Mouse (Mus musculus) lung, embryonic 16.5 days (tissue): ENCODE measurements around the gene Prkcb. TPM values are rescaled to one million over a fixed set of nuclear protein-coding genes. Genes with fewer than 3 reads are reported as not detected.

Experiments
- ATAC-seq: fragments of 200-750 bp; cut with Nextera tagmentation; 2 replicates; pipeline ENCODE4 v1.8.0; 2017; ENCODE audit warnings: low read depth, mild to moderate bottlenecking, moderate library complexity
- H3K27ac ChIP-seq: fragments of 300-500 bp; sonication (generic); 2 replicates; pipeline ENCODE4 v1.5.1; 2014; ENCODE audit warnings: mild to moderate bottlenecking, control low read depth, low read length
- H3K27me3 ChIP-seq: fragments of 300-500 bp; sonication (generic); 2 replicates; pipeline ENCODE4 v1.6.1; 2014; ENCODE audit warnings: low read depth, low read length, mixed read lengths; ENCODE audit not compliant: control insufficient read depth, insufficient read depth
- H3K36me3 ChIP-seq: fragments of 300-500 bp; sonication (generic); 2 replicates; pipeline ENCODE4 v1.6.1; 2014; ENCODE audit warnings: low read length; ENCODE audit not compliant: control insufficient read depth, insufficient read depth
- H3K4me1 ChIP-seq: fragments of 300-500 bp; sonication (generic); replicated peaks from 2 replicates; pipeline ENCODE4 v1.6.1; 2014; ENCODE audit warnings: low read length, mixed read lengths; ENCODE audit not compliant: control insufficient read depth, insufficient read depth
- H3K4me2 ChIP-seq: fragments of 300-500 bp; sonication (generic); 2 replicates; pipeline ENCODE4 v1.6.1; 2014; ENCODE audit warnings: low read depth, low read length, control low read depth
- H3K4me3 ChIP-seq: fragments of 300-500 bp; sonication (generic); 2 replicates; pipeline ENCODE4 v1.5.1; 2014; ENCODE audit warnings: mild to moderate bottlenecking, low read length, control low read depth
- H3K9ac ChIP-seq: fragments of 300-500 bp; sonication (generic); 2 replicates; pipeline ENCODE4 v1.6.1; 2014; ENCODE audit warnings: low read length, control low read depth
- H3K9me3 ChIP-seq: fragments of 300-500 bp; sonication (generic); 2 replicates; pipeline ENCODE4 v1.6.1; 2016; ENCODE audit warnings: low read length; ENCODE audit not compliant: control insufficient read depth
- WGBS: fragments of 180-500 bp; shearing (Covaris S2); extraction: QIAGEN DNeasy Blood & Tissue Kit; methylation state at CpG from one replicate; pipeline ENCODE4 v1.1.7; 2014; 5-methylcytosine and 5-hydroxymethylcytosine counted together
- polyA plus RNA-seq: library from polyadenylated mRNA; unstranded; fragments of >200 nt; fragmentation: Nextera tagmentation; extraction: Ambion mirVana; gene quantifications from 2 replicates; pipeline ENCODE4 v1.2.1, GENCODE M21; 2015

The Prkcb gene
- polyA plus RNA-seq, 1 experiment from 2014 or later, result 4.1 TPM

- 56% methylated on average over 14 of the region's 14 CpGs for WGBS
- Histone ChIP-seq H3K27ac (no peak overlapping the region), H3K4me3 (no peak overlapping the region), H3K9me3 (0 out of 2 replicates have a peak, but pooled peaks cover 3% of the 10 kb centered on the region), H3K4me2 (no peak overlapping the region), H3K36me3 (no peaks in the 10 kb centered on the region), H3K4me1 (no peaks in the 10 kb centered on the region), H3K27me3 (no peaks in the 10 kb centered on the region), H3K9ac (no peak overlapping the region)
- ATAC-seq, result no peak
Observed at GRCm38 (mm10) chr7:122309909-122310725, 21.6 kb downstream of the Prkcb start.

DNA sequence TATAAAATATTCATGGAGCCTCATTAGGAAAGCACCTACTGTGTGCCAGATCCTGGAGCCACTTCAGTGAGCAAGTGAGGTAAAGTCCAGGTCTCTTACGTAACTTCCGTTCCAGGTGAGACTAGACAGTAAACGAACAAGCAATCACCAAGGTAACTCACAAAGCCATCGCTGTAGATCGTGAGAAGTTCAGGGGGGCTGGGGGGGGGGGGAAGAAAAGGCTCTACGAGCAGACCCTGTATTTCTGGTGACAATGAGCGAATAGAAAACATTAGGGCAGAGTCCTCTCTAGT, 22.1 kb downstream of the Prkcb start:
- H3K36me3 ChIP-seq, result no peaks in the 10 kb centered on the region

DNA sequence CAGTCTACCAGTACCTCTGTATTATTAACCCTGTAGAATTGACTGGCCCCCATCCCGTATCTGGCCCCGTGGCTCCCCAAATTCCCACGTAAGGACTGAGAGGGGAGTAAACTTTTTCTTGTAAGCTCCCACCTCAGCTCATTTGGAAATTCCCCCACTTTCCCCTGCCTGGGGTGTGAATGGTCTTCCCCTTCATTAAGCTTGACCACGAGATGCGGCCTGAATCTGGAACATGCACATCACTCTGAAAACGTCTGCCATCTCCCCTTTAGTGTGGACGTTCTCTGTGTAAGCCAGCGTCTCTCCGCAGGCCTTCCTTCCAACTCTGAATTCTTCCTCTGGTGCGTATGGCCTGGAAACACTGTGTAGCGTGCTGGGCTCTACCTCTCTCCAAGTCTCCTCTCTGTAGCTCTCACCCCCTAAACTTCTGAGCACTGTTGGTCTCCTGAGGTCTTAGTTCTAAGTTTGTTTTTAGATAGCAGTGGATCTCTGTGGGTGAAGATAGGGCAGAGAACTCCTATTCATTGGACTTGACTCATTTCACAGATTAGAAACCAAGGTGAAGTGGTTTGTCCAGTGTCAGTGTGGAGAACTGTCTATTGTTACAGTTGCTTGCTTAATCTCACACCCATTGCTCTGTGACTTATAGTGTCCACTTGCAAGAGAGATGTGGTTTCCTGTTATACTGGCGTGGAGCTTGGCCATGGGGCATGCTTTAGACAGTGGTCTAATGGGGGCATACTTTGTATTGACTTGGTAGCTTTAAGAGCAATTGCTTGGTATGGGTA, 25.3 kb downstream of the Prkcb start:
- Histone ChIP-seq H3K9me3 (no peaks in the 10 kb centered on the region), H3K4me1 (0 out of 2 replicates have a peak, but pooled peaks cover 3% of the 10 kb centered on the region), H3K27me3 (no peaks in the 10 kb centered on the region), H3K4me2 (no peak overlapping the region), H3K9ac (no peak overlapping the region), H3K36me3 (no peaks in the 10 kb centered on the region), H3K27ac (no peak overlapping the region), H3K4me3 (no peak overlapping the region)
- 86% methylated on average over 12 of the region's 12 CpGs for WGBS
- ATAC-seq, result no peak

More for the DNA sequence above, 22.1 kb downstream of the Prkcb start:
- no peak overlapping the region for H3K9ac ChIP-seq
- no peaks in the 10 kb centered on the region for H3K27me3 ChIP-seq
- H3K4me2 ChIP-seq, result no peak overlapping the region
- H3K27ac ChIP-seq, result no peak overlapping the region
- H3K4me3 ChIP-seq, result no peak overlapping the region
- 68% methylated on average over 7 of the region's 7 CpGs for WGBS
- no peaks in the 10 kb centered on the region for H3K4me1 ChIP-seq
- no peak for ATAC-seq
- 0 out of 2 replicates have a peak, but pooled peaks cover 3% of the 10 kb centered on the region for H3K9me3 ChIP-seq

- Histone ChIP-seq H3K27ac (no peak overlapping the region), H3K36me3 (no peaks in the 10 kb centered on the region), H3K4me3 (no peak overlapping the region), H3K4me1 (0 out of 2 replicates have a peak, but pooled peaks cover 3% of the 10 kb centered on the region), H3K9ac (no peak overlapping the region), H3K27me3 (no peaks in the 10 kb centered on the region), H3K9me3 (no peaks in the 10 kb centered on the region), H3K4me2 (no peak overlapping the region)
- no peak for ATAC-seq
- WGBS, result 76% methylated on average over 8 of the region's 8 CpGs
Observed at GRCm38 (mm10) chr7:122315720-122316331, 27.3 kb downstream of the Prkcb start.

DNA sequence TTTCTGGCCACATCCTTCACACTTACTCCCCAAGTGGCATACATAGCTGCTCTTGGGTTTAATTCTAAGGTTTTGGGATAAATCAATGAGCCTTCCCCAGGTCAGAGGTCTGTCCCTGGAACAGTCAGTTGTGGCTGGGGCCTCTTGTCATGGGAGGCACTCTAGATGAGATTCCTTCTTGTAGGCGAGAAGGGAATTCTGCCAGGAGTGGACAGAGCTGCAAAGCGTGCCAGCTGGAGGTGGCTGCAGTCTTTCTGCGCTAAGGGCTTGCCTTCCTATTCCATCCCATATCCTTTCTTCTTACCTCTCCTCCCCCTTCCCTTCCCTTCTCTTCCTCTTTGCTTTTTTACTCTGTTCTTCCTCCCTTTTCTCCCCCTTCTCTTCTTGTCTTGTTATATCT, 28.1 kb downstream of the Prkcb start:
- WGBS, result 45% methylated on average over 3 of the region's 3 CpGs
- Histone ChIP-seq H3K9me3 (no peaks in the 10 kb centered on the region), H3K9ac (no peak overlapping the region), H3K4me2 (no peak overlapping the region), H3K4me1 (0 out of 2 replicates have a peak, but pooled peaks cover 3% of the 10 kb centered on the region), H3K4me3 (no peak overlapping the region), H3K36me3 (no peaks in the 10 kb centered on the region), H3K27ac (no peak overlapping the region), H3K27me3 (no peaks in the 10 kb centered on the region)
- no peak for ATAC-seq

- no peak for ATAC-seq
- Histone ChIP-seq H3K4me2 (no peak overlapping the region), H3K9me3 (no peaks in the 10 kb centered on the region), H3K27me3 (no peaks in the 10 kb centered on the region), H3K9ac (no peak overlapping the region), H3K27ac (no peak overlapping the region), H3K36me3 (no peaks in the 10 kb centered on the region), H3K4me1 (0 out of 2 replicates have a peak, but pooled peaks cover 3% of the 10 kb centered on the region), H3K4me3 (no peak overlapping the region)
Observed at GRCm38 (mm10) chr7:122317485-122317884, 28.9 kb downstream of the Prkcb start.

DNA sequence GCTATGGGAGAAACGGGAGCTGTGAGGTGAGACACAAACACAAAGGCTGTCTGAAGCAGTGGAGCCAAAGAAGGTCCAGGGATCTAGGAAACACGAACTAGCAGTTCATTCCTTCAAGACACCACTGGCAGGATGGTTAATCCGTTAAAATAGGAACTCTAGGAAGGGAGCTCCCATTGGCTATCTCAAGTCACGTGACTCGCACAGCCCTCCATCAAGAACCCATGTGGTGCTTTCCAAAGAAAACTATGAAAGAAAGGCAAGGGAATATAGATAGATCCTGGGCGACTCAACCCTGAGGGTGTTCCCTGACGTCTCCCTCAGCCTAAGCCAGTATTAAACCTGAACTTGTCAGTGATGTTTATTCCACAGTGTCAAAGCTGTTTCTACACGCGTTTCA, 31.0 kb downstream of the Prkcb start:
- Histone ChIP-seq H3K36me3 (no peaks in the 10 kb centered on the region), H3K4me2 (no peak overlapping the region), H3K9me3 (no peaks in the 10 kb centered on the region), H3K4me3 (no peak overlapping the region), H3K9ac (no peak overlapping the region), H3K27me3 (no peaks in the 10 kb centered on the region), H3K27ac (no peak overlapping the region), H3K4me1 (0 out of 2 replicates have a peak, but pooled peaks cover 3% of the 10 kb centered on the region)
- no peak for ATAC-seq
- 53% methylated on average over 9 of the region's 9 CpGs for WGBS

DNA sequence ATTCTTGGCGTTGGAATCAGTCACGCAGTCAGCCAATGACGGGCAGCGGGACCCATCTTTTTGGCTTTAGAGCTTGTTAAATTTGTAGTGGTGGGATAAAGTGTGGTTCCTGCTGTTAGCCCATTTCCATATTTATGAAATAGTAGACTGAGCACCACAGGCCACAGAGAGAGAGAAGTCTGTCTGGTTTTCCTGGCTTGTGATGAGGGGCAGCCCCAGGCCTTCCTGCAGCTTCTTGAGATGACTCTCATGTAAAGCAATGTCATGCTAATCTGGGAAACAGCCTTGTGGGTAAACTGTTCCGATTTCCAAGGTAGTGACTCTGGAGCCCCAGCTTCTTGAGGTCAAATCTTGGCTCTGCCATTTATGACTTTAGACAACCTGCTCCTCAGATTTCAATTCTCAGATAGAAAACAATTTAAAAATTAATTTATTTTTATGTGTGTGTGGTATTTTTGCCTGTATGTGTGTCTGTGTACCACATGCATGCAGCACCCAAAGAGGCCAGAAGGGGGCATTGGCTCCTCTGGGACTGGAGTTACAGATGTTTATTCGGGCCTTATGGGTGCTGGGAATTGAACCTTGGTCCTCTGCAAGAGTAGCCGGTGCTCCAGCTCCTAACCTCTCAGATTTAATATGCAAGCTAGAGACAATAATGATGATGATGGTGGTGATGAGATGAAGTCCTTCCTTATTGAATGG, 32.4 kb downstream of the Prkcb start:
- Histone ChIP-seq H3K36me3 (no peaks in the 10 kb centered on the region), H3K4me3 (no peak overlapping the region), H3K27me3 (no peaks in the 10 kb centered on the region), H3K4me1 (0 out of 2 replicates have a peak, but pooled peaks cover 3% of the 10 kb centered on the region), H3K4me2 (no peak overlapping the region), H3K9ac (no peak overlapping the region), H3K27ac (no peak overlapping the region), H3K9me3 (no peaks in the 10 kb centered on the region)
- WGBS, result 93% methylated on average over 7 of the region's 7 CpGs
- no peak for ATAC-seq
